Mouse (Mus musculus) embryonic fibroblast, embryonic 13.5 days (primary cell): ENCODE results near the gene Acsl5.

Experiments used
- CTCF ChIP-seq: IDR thresholded peaks from 2 replicates; pipeline ENCODE4 v1.5.1; 2011; ENCODE audit warnings: mild to moderate bottlenecking, control low read depth, low read length, moderate library complexity, borderline replicate concordance; ENCODE audit not compliant: insufficient read depth
- POLR2A ChIP-seq: IDR thresholded peaks from 2 replicates; pipeline ENCODE4 v1.6.1; 2011; ENCODE audit warnings: low read depth, mild to moderate bottlenecking, control low read depth, low read length, moderate library complexity

GRCm38 (mm10) chr19:55226621-55227020 lies 25.1 kb upstream of the Acsl5 start:
- TF ChIP-seq CTCF (no peak), POLR2A (no peak)
